Mouse (Mus musculus) T-cell, adult 2 months (primary cell): ENCODE measurements around the gene Tmem119.

Experiments
- DNase-seq: peaks from one replicate; pipeline ENCODE4 v3.0.0; 2022; ENCODE audit warnings: low spot score

Gene Tmem119

DNA sequence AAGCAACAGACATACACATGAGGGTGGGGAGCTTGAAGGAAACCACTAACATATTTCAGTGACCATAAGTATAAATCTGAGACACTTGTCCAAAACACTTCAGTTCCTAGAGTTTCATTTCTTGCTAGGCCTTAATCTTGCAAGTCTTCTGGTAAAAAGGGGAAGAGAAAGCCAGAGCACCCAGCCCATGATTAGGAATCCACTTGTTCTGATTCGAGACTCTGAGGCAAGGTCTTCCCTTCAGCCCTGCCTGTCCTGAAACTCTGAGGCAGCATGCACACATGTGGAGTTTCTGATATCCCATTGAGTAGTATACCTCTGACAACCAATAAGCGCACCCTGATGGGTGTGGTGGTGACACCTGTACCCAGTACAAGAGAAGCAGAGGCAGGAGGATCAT is 38.7 kb downstream of the Tmem119 start:
- no peak for DNase-seq

DNA sequence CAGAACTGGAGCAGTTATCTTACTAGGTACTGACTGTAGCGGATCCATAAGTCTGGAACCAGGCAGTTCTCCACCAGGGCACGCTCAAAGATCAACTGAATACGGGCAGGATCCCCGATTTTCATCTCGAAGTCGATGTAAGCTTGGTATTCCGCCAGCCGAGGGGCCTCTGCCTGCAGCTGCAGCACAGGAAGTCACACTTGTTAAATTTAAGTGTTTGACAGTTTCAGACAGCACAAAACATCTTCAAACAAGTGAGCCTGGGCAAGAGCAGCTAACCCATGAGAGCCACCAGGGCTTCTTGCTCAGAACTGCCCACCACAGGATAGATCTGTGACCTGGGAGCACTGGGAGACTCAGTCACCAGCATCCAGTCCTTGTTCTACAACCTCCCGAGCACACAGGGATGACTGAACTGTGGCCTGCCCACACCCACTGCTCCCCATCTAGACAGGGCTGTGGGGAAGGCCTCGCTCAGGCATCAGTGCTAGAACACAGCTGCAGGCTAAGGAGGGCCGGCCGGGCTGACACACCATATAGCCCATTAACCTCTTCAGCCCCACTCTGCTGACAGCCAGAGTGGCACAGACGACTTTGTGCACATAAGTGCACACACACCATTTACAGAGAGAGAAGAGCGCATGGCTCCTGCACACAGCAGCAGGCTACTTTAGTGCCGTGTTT is 44.8 kb downstream of the Tmem119 start:
- no peak for DNase-seq

DNA sequence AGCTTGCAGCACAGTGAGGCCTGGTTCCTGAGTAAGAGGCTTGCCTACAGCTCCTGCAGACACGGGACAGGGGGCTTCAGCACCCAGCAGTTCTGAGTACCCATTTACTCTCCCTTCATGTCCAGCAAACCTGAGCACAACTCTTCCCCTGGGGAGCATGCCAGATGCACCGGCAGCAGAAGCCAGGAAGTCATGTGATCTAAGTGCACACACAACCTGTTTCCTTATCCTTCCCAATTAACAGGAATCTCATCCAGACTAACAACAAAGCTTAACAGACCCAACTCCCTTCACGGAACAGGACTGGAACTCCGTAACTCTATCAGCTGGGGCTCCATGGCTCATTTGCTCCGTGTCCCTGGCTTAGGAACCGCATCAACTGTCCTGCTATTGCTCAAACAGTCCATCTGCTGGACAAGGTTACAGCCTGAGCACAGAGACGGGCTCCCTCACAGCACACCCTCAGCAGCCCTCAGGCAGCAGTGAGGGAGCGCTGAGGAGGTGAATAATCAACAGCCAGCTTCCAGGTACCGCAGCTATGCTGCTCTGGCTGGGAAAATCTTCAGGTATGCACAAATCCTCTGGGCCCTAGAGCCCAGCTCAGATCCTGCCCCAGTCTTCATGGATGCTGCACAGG is 48.7 kb downstream of the Tmem119 start:
- no peak for DNase-seq

DNA sequence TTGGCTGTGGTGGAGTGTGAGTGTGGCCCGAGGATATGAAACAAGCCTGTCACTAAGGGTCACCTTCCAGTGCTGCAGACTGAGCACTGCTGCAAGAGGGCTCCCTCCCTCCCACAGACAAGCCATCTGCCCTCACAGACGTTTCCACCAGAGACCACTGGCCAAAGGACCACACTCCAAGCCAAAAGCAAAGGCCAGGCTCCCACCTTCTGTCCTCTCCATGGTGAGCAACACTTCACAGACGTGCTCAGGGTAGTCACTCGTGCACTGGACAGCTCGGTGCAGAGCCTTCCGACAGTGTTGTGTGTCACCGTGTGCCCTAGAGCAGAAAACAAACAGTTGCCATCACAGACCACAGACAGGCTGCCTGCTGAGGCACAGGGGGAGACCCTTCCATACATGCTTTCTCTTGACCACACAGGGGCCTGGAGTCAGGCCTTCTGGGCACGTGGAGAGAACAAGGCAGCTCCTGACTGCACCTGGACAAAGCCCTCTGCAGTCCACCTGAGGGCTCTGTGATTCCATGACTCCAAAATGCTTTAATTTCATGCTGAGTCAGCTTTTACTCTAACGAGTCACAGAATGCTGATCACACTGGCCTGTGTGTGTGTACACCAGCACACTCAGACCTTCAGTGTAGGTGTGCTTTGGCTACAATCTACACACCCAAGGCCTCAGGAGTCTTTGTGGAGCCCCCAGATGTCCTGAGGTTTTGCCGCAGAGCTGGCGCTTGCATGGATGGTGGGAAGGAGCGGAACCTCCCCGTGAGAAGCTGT is 51.6 kb downstream of the Tmem119 start:
- DNase-seq: no peak

DNA sequence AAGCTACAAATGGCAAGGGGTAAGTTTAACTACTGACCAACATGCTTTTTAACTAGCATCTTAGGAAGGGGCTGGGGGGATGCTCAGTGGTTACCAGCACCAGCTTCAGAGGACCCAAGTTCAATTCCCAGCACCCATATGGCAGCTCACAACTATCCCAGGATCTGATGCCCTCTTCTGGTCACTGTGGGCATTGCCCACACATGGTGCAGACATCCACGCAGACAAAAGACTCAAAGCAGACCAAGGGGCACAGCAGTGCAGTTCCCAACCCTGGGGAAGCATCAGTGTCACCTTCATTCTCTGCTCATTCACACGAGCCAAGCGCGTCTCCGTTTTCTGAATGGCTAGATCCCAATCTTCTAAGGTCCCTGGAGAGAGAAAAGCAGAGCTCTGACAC is 52.7 kb downstream of the Tmem119 start:
- no peak for DNase-seq
